Mouse (Mus musculus) ES-E14 (cell line): ENCODE results near the gene Rhog. TPM values are rescaled to one million over a fixed set of nuclear protein-coding genes. Genes with fewer than 3 reads are reported as not detected.

Experiments used
- DNase-seq: peaks from one replicate; pipeline ENCODE4 v3.0.0-alpha.2; 2013; ENCODE audit warnings: low read depth, low spot score
- H3K27ac ChIP-seq: 2 replicates; pipeline ENCODE4 v1.5.1; 2012; ENCODE audit warnings: low read depth, mild to moderate bottlenecking, low read length, moderate library complexity, mixed read lengths; ENCODE audit not compliant: poor library complexity, insufficient read depth, severe bottlenecking
- H3K36me3 ChIP-seq: 2 replicates; pipeline ENCODE4 v1.6.1; 2012; ENCODE audit warnings: mild to moderate bottlenecking, low read length, moderate library complexity, mixed read lengths; ENCODE audit not compliant: control insufficient read depth, poor library complexity, insufficient read depth, severe bottlenecking
- H3K4me1 ChIP-seq, 2 experiments: fragments of 150-350 bp in 1 of 2; sonication (generic) in 1 of 2; 2 replicates each; pipeline ENCODE4 v1.6.1; 2012; ENCODE audit warnings: low read length in 2 of 2, mild to moderate bottlenecking in 1 of 2, mixed read lengths in 1 of 2; ENCODE audit not compliant: control insufficient read depth in 2 of 2, insufficient read depth in 2 of 2, poor library complexity in 1 of 2
- H3K4me3 ChIP-seq, 2 experiments: fragments of 150-350 bp in 1 of 2; sonication (generic) in 1 of 2; 2 replicates each; pipeline ENCODE4 v1.5.1; 2012; ENCODE audit warnings: low read length in 2 of 2, low read depth in 1 of 2, mild to moderate bottlenecking in 1 of 2, mixed read lengths in 1 of 2; ENCODE audit not compliant: insufficient read depth in 1 of 2, poor library complexity in 1 of 2, severe bottlenecking in 1 of 2
- H3K9ac ChIP-seq: 2 replicates; pipeline ENCODE4 v1.6.1; 2012; ENCODE audit warnings: low read depth, mild to moderate bottlenecking, low read length, mixed read lengths; ENCODE audit not compliant: poor library complexity, insufficient read depth, severe bottlenecking
- H3K9me3 ChIP-seq: fragments of 150-350 bp; sonication (generic); 2 replicates; pipeline ENCODE4 v1.6.1; 2012; ENCODE audit warnings: low read depth, mild to moderate bottlenecking, low read length; ENCODE audit not compliant: control insufficient read depth, insufficient read depth
- CHD2 ChIP-seq: IDR thresholded peaks from 2 replicates; pipeline ENCODE4 v1.6.1; 2014; ENCODE audit warnings: mild to moderate bottlenecking, low read depth, low read length, inconsistent platforms
- HCFC1 ChIP-seq: IDR thresholded peaks from 2 replicates; pipeline ENCODE4 v1.6.1; 2012; ENCODE audit warnings: low read length, inconsistent platforms, borderline replicate concordance; ENCODE audit not compliant: insufficient read depth
- MAFK ChIP-seq: IDR thresholded peaks from 2 replicates; pipeline ENCODE4 v1.6.1; 2014; ENCODE audit warnings: mild to moderate bottlenecking, low read depth, low read length, inconsistent platforms; ENCODE audit not compliant: insufficient read depth
- ZC3H11A ChIP-seq: IDR thresholded peaks from 2 replicates; pipeline ENCODE4 v1.6.1; 2012; ENCODE audit warnings: low read depth, mild to moderate bottlenecking, inconsistent platforms, low read length, borderline replicate concordance
- ZNF384 ChIP-seq: IDR thresholded peaks from 2 replicates; pipeline ENCODE4 v1.6.1; 2012; ENCODE audit warnings: low read depth, low read length, inconsistent platforms
- in situ Hi-C, 2 experiments: fragments of 600-800 bp; cut with MboI; formaldehyde crosslinking; loops; one replicate each; pipeline ENCODE4 v1.15.1; 2025; ENCODE audit warnings: low sequenced_read_pairs in 2 of 2, inconsistent platforms in 1 of 2; ENCODE audit not compliant: unreplicated experiment in 2 of 2
- total RNA-seq: library from RNA; depleted of rRNA; stranded (reverse); fragments of 300-350 nt; gene quantifications from 2 replicates; pipeline ENCODE4 v1.2.3, GENCODE M21; 2012

Gene Rhog
- total RNA-seq, 1 experiment = 4.3 TPM

GRCm38 (mm10) chr7:102239591-102239990, 16.3 kb downstream of the Rhog start:
- DNase-seq = no peak
- in situ Hi-C loops = no loop called here
- TF ChIP-seq CHD2 = no peak
- no peak for TF ChIP-seq ZC3H11A
- TF ChIP-seq MAFK = no peak
- no peak for TF ChIP-seq ZNF384
- no peak for TF ChIP-seq HCFC1
- Histone ChIP-seq H3K36me3 (peaks cover 3% of the 10 kb centered on the region; the same call in 1 of the 2 replicates), H3K27ac (no peak overlapping the region), H3K4me3 (no peak overlapping the region), H3K9ac (no peak overlapping the region), H3K9me3 (no peaks in the 10 kb centered on the region), H3K4me1 (peaks cover 0 to 12% of the 10 kb centered on the region in 2 experiments; a peak in 1 of 4 replicates)

DNA sequence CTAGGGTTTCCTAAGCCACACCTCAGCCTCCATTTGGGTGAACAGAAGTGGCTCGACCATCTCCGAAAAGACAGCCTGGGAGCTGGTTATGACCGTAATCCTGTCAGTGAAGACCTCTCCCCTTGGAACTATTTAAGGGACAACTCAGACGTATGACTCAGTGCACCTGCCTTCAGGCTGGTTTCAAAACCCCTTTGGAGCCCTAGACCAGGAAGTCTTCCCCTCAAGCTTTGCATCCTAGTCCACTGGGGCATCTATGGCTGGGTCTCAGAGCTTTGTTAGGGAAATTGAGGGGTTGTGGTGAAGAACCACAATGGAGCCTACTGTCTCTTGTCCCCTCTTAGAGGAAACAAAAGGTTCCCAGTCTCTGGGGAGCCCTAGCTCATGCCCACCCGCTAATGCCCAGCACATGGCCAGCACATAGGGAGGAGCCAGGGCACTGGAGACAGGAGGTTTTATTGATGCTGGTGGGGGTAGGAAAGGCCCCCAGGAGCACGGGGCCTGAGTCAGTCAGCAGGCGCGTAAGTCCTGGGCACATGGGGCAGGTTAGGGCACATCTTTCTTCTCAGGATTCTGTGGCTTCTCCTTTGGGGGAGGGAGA, 17.1 kb downstream of the Rhog start:
- H3K36me3 ChIP-seq = peaks cover 3% of the 10 kb centered on the region; the same call in 1 of the 2 replicates
- no peaks in the 10 kb centered on the region for H3K9me3 ChIP-seq
- DNase-seq = no peak
- in situ Hi-C loops = no loop called here
- no peak overlapping the region for H3K4me3 ChIP-seq
- no peak for TF ChIP-seq CHD2
- no peak for TF ChIP-seq ZC3H11A
- no peak for TF ChIP-seq ZNF384
- no peak for TF ChIP-seq HCFC1
- TF ChIP-seq MAFK = no peak
- no peak overlapping the region for H3K27ac ChIP-seq
- H3K4me1 ChIP-seq = peaks cover 0 to 12% of the 10 kb centered on the region in 2 experiments; a peak in 1 of 4 replicates
- no peak overlapping the region for H3K9ac ChIP-seq

DNA sequence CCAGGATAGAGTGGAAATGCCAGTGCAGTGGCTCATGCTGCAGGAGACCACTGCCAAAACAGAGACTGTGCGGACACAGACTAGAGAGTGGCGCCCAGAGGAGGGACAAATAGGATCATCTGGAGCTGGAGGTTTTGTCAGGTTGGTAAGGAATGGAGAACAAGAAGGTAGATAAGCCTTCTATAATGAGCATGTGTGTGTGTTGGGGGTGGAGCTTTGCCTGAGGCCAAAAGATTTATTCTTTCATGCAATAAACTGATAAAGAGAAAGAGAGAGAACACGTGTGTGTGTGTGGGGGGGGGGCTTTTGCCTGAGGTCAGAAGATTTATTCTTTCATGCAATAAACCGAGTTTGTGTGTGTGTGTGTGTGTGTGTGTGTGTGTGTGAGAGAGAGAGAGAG, 22.8 kb downstream of the Rhog start:
- TF ChIP-seq MAFK (no peak), ZNF384 (no peak), ZC3H11A (no peak), HCFC1 (no peak)
- no peak for DNase-seq
- H3K4me3 ChIP-seq = no peak overlapping the region
- H3K4me1 ChIP-seq = peaks cover 0 to 5% of the 10 kb centered on the region in 2 experiments; a peak in 1 of 4 replicates
- in situ Hi-C loops = no loop called here
- H3K9ac ChIP-seq = no peak overlapping the region
- no peaks in the 10 kb centered on the region for H3K9me3 ChIP-seq
- peaks cover 2% of the 10 kb centered on the region; the same call in 1 of the 2 replicates for H3K36me3 ChIP-seq
- no peak overlapping the region for H3K27ac ChIP-seq

DNA sequence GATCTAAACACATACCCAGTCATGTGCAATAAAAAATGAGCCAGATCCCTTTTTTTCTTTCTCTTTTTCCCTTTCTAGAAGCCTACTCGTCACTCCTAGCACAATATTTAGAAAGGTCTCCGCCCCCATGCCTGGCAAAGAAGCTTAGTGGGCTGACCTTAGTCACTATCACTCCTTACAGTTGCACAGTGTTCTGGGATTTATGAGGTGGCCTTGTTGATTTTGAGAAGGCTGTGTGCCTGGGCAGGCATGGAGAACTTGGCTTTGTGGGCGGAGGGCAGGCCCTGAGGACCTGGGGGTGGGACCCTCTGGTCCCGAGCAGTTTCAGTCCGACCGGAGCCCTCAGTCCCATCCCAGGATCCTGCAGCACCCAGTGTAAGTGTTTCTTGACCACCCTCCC, 26.0 kb downstream of the Rhog start:
- Histone ChIP-seq H3K4me1 (no peaks in the 10 kb centered on the region), H3K9ac (no peak overlapping the region), H3K9me3 (no peaks in the 10 kb centered on the region), H3K4me3 (no peak overlapping the region), H3K27ac (no peak overlapping the region), H3K36me3 (peaks cover 1% of the 10 kb centered on the region; the same call in 1 of the 2 replicates)
- no peak for TF ChIP-seq HCFC1
- TF ChIP-seq ZNF384 = no peak
- no peak for TF ChIP-seq CHD2
- TF ChIP-seq ZC3H11A = no peak
- no peak for TF ChIP-seq MAFK
- in situ Hi-C loops = no loop called here
- no peak for DNase-seq
